Mouse (Mus musculus): ENCODE data around the gene Atp2b2. TPM values are rescaled to one million over a fixed set of nuclear protein-coding genes. Genes with fewer than 3 reads are reported as not detected.

Atp2b2 gene
- polyA plus RNA-seq, 1 experiment from 2014 or later = 5.2 TPM

GRCm38 (mm10) chr6:113849819-113850218 lies 192.6 kb downstream of the Atp2b2 start:
- DNase-seq (ENCODE audit: low spot score) (no peak), ATAC-seq (ENCODE audit: insufficient read depth, low FRiP score, low TSS enrichment) (no peak)
- Histone ChIP-seq H3K4me1 (ENCODE audit: control insufficient read depth, insufficient read depth, low read length) (no peaks in the 10 kb centered on the region), H3K27ac (ENCODE audit: low read depth, low read length) (no peak overlapping the region), H3K36me3 (ENCODE audit: control insufficient read depth, insufficient read depth, low read length) (no peaks in the 10 kb centered on the region), H3K27me3 (ENCODE audit: control insufficient read depth, insufficient read depth, low read length) (no peaks in the 10 kb centered on the region), H3K9ac (ENCODE audit: low read length) (no peak overlapping the region), H3K9me3 (ENCODE audit: control insufficient read depth, low read length) (no peaks in the 10 kb centered on the region), H3K4me2 (ENCODE audit: low read depth) (no peak overlapping the region), H3K4me3 (ENCODE audit: low read depth, low read length) (no peak overlapping the region)
- WGBS = 89% methylated on average over 3 of the region's 3 CpGs

GRCm38 (mm10) chr6:113848655-113849054 lies 193.8 kb downstream of the Atp2b2 start:
- Histone ChIP-seq H3K4me3 (ENCODE audit: low read depth, low read length) (no peak overlapping the region), H3K9ac (ENCODE audit: low read length) (no peak overlapping the region), H3K4me2 (ENCODE audit: low read depth) (no peak overlapping the region), H3K27ac (ENCODE audit: low read depth, low read length) (no peak overlapping the region), H3K4me1 (ENCODE audit: control insufficient read depth, insufficient read depth, low read length) (no peaks in the 10 kb centered on the region), H3K27me3 (ENCODE audit: control insufficient read depth, insufficient read depth, low read length) (no peaks in the 10 kb centered on the region), H3K9me3 (ENCODE audit: control insufficient read depth, low read length) (no peaks in the 10 kb centered on the region), H3K36me3 (ENCODE audit: control insufficient read depth, insufficient read depth, low read length) (no peaks in the 10 kb centered on the region)
- ATAC-seq (ENCODE audit: insufficient read depth, low FRiP score, low TSS enrichment) (no peak), DNase-seq (ENCODE audit: low spot score) (no peak)
- 74% methylated on average over 2 of the region's 2 CpGs for WGBS

- no peaks in the 10 kb centered on the region for H3K4me1 ChIP-seq (ENCODE audit: control insufficient read depth, insufficient read depth, low read length)
- ATAC-seq (ENCODE audit: insufficient read depth, low FRiP score, low TSS enrichment) (no peak), DNase-seq (ENCODE audit: low spot score) (no peak)
- H3K27me3 ChIP-seq (ENCODE audit: control insufficient read depth, insufficient read depth, low read length) = no peaks in the 10 kb centered on the region
- no peak overlapping the region for H3K4me2 ChIP-seq (ENCODE audit: low read depth)
- no peaks in the 10 kb centered on the region for H3K9me3 ChIP-seq (ENCODE audit: control insufficient read depth, low read length)
- H3K36me3 ChIP-seq (ENCODE audit: control insufficient read depth, insufficient read depth, low read length) = no peaks in the 10 kb centered on the region
- no peak overlapping the region for H3K27ac ChIP-seq (ENCODE audit: low read depth, low read length)
- WGBS = 85% methylated on average over 2 of the region's 2 CpGs
- H3K4me3 ChIP-seq (ENCODE audit: low read depth, low read length) = no peak overlapping the region
- no peak overlapping the region for H3K9ac ChIP-seq (ENCODE audit: low read length)
Observed at GRCm38 (mm10) chr6:113847092-113847491, 195.3 kb downstream of the Atp2b2 start.

GRCm38 (mm10) chr6:113843248-113843647 lies 199.2 kb downstream of the Atp2b2 start:
- WGBS = 17% methylated on average over 3 of the region's 3 CpGs
- H3K4me2 ChIP-seq (ENCODE audit: low read depth) = no peak overlapping the region
- no peak overlapping the region for H3K27ac ChIP-seq (ENCODE audit: low read depth, low read length)
- H3K4me3 ChIP-seq (ENCODE audit: low read depth, low read length) = no peak overlapping the region
- H3K9me3 ChIP-seq (ENCODE audit: control insufficient read depth, low read length) = no peaks in the 10 kb centered on the region
- no peak for ATAC-seq (ENCODE audit: insufficient read depth, low FRiP score, low TSS enrichment)
- peak; percentile 40 for DNase-seq (ENCODE audit: low spot score)
- H3K9ac ChIP-seq (ENCODE audit: low read length) = no peak overlapping the region
- no peaks in the 10 kb centered on the region for H3K4me1 ChIP-seq (ENCODE audit: control insufficient read depth, insufficient read depth, low read length)
- no peaks in the 10 kb centered on the region for H3K36me3 ChIP-seq (ENCODE audit: control insufficient read depth, insufficient read depth, low read length)
- no peaks in the 10 kb centered on the region for H3K27me3 ChIP-seq (ENCODE audit: control insufficient read depth, insufficient read depth, low read length)

GRCm38 (mm10) chr6:113838493-113838892 lies 203.9 kb downstream of the Atp2b2 start:
- no peaks in the 10 kb centered on the region for H3K4me1 ChIP-seq (ENCODE audit: control insufficient read depth, insufficient read depth, low read length)
- ATAC-seq (ENCODE audit: insufficient read depth, low FRiP score, low TSS enrichment) (no peak), DNase-seq (ENCODE audit: low spot score) (no peak)
- no peaks in the 10 kb centered on the region for H3K36me3 ChIP-seq (ENCODE audit: control insufficient read depth, insufficient read depth, low read length)
- no peaks in the 10 kb centered on the region for H3K27me3 ChIP-seq (ENCODE audit: control insufficient read depth, insufficient read depth, low read length)
- H3K4me2 ChIP-seq (ENCODE audit: low read depth) = no peak overlapping the region
- no peak overlapping the region for H3K4me3 ChIP-seq (ENCODE audit: low read depth, low read length)
- no peak overlapping the region for H3K27ac ChIP-seq (ENCODE audit: low read depth, low read length)
- no peaks in the 10 kb centered on the region for H3K9me3 ChIP-seq (ENCODE audit: control insufficient read depth, low read length)
- WGBS = 53% methylated on average over 1 of the region's 1 CpGs
- H3K9ac ChIP-seq (ENCODE audit: low read length) = no peak overlapping the region

- no peaks in the 10 kb centered on the region for H3K27me3 ChIP-seq (ENCODE audit: control insufficient read depth, insufficient read depth, low read length)
- ATAC-seq (ENCODE audit: insufficient read depth, low FRiP score, low TSS enrichment) (no peak), DNase-seq (ENCODE audit: low spot score) (no peak)
- H3K9ac ChIP-seq (ENCODE audit: low read length) = no peak overlapping the region
- no peak overlapping the region for H3K27ac ChIP-seq (ENCODE audit: low read depth, low read length)
- whole genome bisulfite sequencing = 74% methylated on average over 2 of the region's 2 CpGs
- no peaks in the 10 kb centered on the region for H3K9me3 ChIP-seq (ENCODE audit: control insufficient read depth, low read length)
- no peak overlapping the region for H3K4me2 ChIP-seq (ENCODE audit: low read depth)
- H3K4me1 ChIP-seq (ENCODE audit: control insufficient read depth, insufficient read depth, low read length) = no peaks in the 10 kb centered on the region
- no peaks in the 10 kb centered on the region for H3K36me3 ChIP-seq (ENCODE audit: control insufficient read depth, insufficient read depth, low read length)
- H3K4me3 ChIP-seq (ENCODE audit: low read depth, low read length) = no peak overlapping the region
Observed at GRCm38 (mm10) chr6:113837740-113838139, 204.7 kb downstream of the Atp2b2 start.

GRCm38 (mm10) chr6:113836545-113836944 lies 205.9 kb downstream of the Atp2b2 start:
- 65% methylated on average over 3 of the region's 3 CpGs for whole genome bisulfite sequencing
- Histone ChIP-seq H3K4me1 (ENCODE audit: control insufficient read depth, insufficient read depth, low read length) (no peaks in the 10 kb centered on the region), H3K4me3 (ENCODE audit: low read depth, low read length) (no peak overlapping the region), H3K4me2 (ENCODE audit: low read depth) (no peak overlapping the region), H3K36me3 (ENCODE audit: control insufficient read depth, insufficient read depth, low read length) (no peaks in the 10 kb centered on the region), H3K9me3 (ENCODE audit: control insufficient read depth, low read length) (no peaks in the 10 kb centered on the region), H3K9ac (ENCODE audit: low read length) (no peak overlapping the region), H3K27me3 (ENCODE audit: control insufficient read depth, insufficient read depth, low read length) (no peaks in the 10 kb centered on the region), H3K27ac (ENCODE audit: low read depth, low read length) (no peak overlapping the region)
- no peak for DNase-seq (ENCODE audit: low spot score)
- no peak for ATAC-seq (ENCODE audit: insufficient read depth, low FRiP score, low TSS enrichment)

GRCm38 (mm10) chr6:113830463-113830862 lies 211.9 kb downstream of the Atp2b2 start:
- Histone ChIP-seq H3K9ac (ENCODE audit: low read length) (no peak overlapping the region), H3K36me3 (ENCODE audit: control insufficient read depth, insufficient read depth, low read length) (no peaks in the 10 kb centered on the region), H3K27ac (ENCODE audit: low read depth, low read length) (no peak overlapping the region), H3K4me1 (ENCODE audit: control insufficient read depth, insufficient read depth, low read length) (no peaks in the 10 kb centered on the region), H3K27me3 (ENCODE audit: control insufficient read depth, insufficient read depth, low read length) (no peaks in the 10 kb centered on the region), H3K9me3 (ENCODE audit: control insufficient read depth, low read length) (no peaks in the 10 kb centered on the region), H3K4me3 (ENCODE audit: low read depth, low read length) (no peak overlapping the region), H3K4me2 (ENCODE audit: low read depth) (no peak overlapping the region)
- ATAC-seq (ENCODE audit: insufficient read depth, low FRiP score, low TSS enrichment) (no peak), DNase-seq (ENCODE audit: low spot score) (no peak)
- 92% methylated on average over 2 of the region's 2 CpGs for WGBS

- 88% methylated on average over 4 of the region's 4 CpGs for WGBS
- Histone ChIP-seq H3K36me3 (ENCODE audit: control insufficient read depth, insufficient read depth, low read length) (no peaks in the 10 kb centered on the region), H3K4me1 (ENCODE audit: control insufficient read depth, insufficient read depth, low read length) (no peaks in the 10 kb centered on the region), H3K27ac (ENCODE audit: low read depth, low read length) (no peak overlapping the region), H3K9ac (ENCODE audit: low read length) (no peak overlapping the region), H3K9me3 (ENCODE audit: control insufficient read depth, low read length) (no peaks in the 10 kb centered on the region), H3K27me3 (ENCODE audit: control insufficient read depth, insufficient read depth, low read length) (no peaks in the 10 kb centered on the region), H3K4me2 (ENCODE audit: low read depth) (no peak overlapping the region), H3K4me3 (ENCODE audit: low read depth, low read length) (no peak overlapping the region)
- ATAC-seq (ENCODE audit: insufficient read depth, low FRiP score, low TSS enrichment) (no peak), DNase-seq (ENCODE audit: low spot score) (no peak)
Observed at GRCm38 (mm10) chr6:113827309-113827708, 215.1 kb downstream of the Atp2b2 start.
